Mouse (Mus musculus) neutrophil, adult 59 days (primary cell): ENCODE measurements around the gene Napepld. TPM values are rescaled to one million over a fixed set of nuclear protein-coding genes. Genes with fewer than 3 reads are reported as not detected.

ENCODE experiments used
- total RNA-seq, 2 experiments: library from RNA; stranded (reverse); gene quantifications; 1 replicate in 1 of 2; 2 replicates in 1 of 2; pipeline ENCODE4 v1.2.4; 2023

Gene Napepld
- total RNA-seq, result 1 to 10 TPM in 1 of 2 experiments, under 1 TPM in 1; 0.60 to 1.1 TPM

GRCm38 (mm10) chr5:21701351-21702008, at the start of gene Napepld:
Gene Napepld (minus strand): TSS chr5:21701396.

GRCm38 (mm10) chr5:21736956-21737585, 35.9 kb upstream of the Napepld start, which contains the start of gene Pmpcb:
Gene Pmpcb (plus strand): TSS chr5:21737141.

GRCm38 (mm10) chr5:21645439-21646132, 55.6 kb downstream of the Napepld start, which contains the start of the genes Fbxl13 and Armc10:
Gene Fbxl13 (minus strand): TSS chr5:21645634.
Gene Armc10 (plus strand): TSS chr5:21645813.

Other genes starting within 250 kb of the Napepld start
- gene Lrrc17, start 157.8 kb downstream of the Napepld start, total RNA-seq, result not detected
- gene Fbxl13, start 55.8 kb downstream of the Napepld start, total RNA-seq, result not detected
- gene Armc10, start 55.6 kb downstream of the Napepld start, total RNA-seq, result 10 to 100 TPM; 11.4 to 12.4 TPM
- gene Pmpcb, start 35.7 kb upstream of the Napepld start, total RNA-seq, result 10 to 100 TPM; 39.0 to 53.9 TPM
- gene Dnajc2, start 83.9 kb upstream of the Napepld start, total RNA-seq, result 10 to 100 TPM; 21.3 to 23.0 TPM
- 10 to 100 TPM; 52.6 to 63.2 TPM for gene Psmc2, start 83.9 kb upstream of the Napepld start, total RNA-seq
- gene Slc26a5, start 164.2 kb upstream of the Napepld start, total RNA-seq, result not detected